Mouse (Mus musculus) heart, embryonic 12.5 days (tissue): ENCODE measurements around the gene Hist1h2ag. TPM values are rescaled to one million over a fixed set of nuclear protein-coding genes. Genes with fewer than 3 reads are reported as not detected.

ENCODE experiments used
- ATAC-seq: fragments of 200-750 bp; cut with Nextera tagmentation; 2 replicates; pipeline ENCODE4 v1.8.0; 2017; ENCODE audit warnings: moderate TSS enrichment, moderate library complexity; ENCODE audit not compliant: insufficient number of reproducible peaks, low FRiP score
- H3K27ac ChIP-seq: fragments of 300-500 bp; sonication (generic); 2 replicates; pipeline ENCODE4 v1.5.1; 2016; ENCODE audit warnings: mild to moderate bottlenecking, moderate library complexity; ENCODE audit not compliant: poor library complexity, severe bottlenecking
- H3K27me3 ChIP-seq: fragments of 300-500 bp; sonication (generic); replicated peaks from 2 replicates; pipeline ENCODE4 v1.6.1; 2016; ENCODE audit warnings: mild to moderate bottlenecking, moderate library complexity
- H3K36me3 ChIP-seq: fragments of 300-500 bp; sonication (generic); 2 replicates; pipeline ENCODE4 v1.6.1; 2016; ENCODE audit warnings: mild to moderate bottlenecking, moderate library complexity
- H3K4me1 ChIP-seq: fragments of 300-500 bp; sonication (generic); replicated peaks from 2 replicates; pipeline ENCODE4 v1.6.1; 2016; ENCODE audit warnings: mild to moderate bottlenecking
- H3K4me2 ChIP-seq: fragments of 300-500 bp; sonication (generic); 2 replicates; pipeline ENCODE4 v1.6.1; 2016; ENCODE audit warnings: mild to moderate bottlenecking, moderate library complexity
- H3K4me3 ChIP-seq: fragments of 300-500 bp; sonication (generic); 2 replicates; pipeline ENCODE4 v1.5.1; 2016; ENCODE audit warnings: mild to moderate bottlenecking
- H3K9ac ChIP-seq: fragments of 300-500 bp; sonication (generic); 2 replicates; pipeline ENCODE4 v1.6.1; 2016; ENCODE audit warnings: mild to moderate bottlenecking, moderate library complexity
- H3K9me3 ChIP-seq: fragments of 300-500 bp; sonication (generic); replicated peaks from 2 replicates; pipeline ENCODE4 v1.6.1; 2016; ENCODE audit warnings: mild to moderate bottlenecking, moderate library complexity
- WGBS: fragments of 180-500 bp; shearing (Covaris S2); methylation state at CpG from one replicate; pipeline ENCODE4 v1.1.7; 2016; 5-methylcytosine and 5-hydroxymethylcytosine counted together
- microRNA-seq: library from miRNA; unstranded; fragments of <30 nt; microRNA quantifications from one replicate; pipeline ENCODE4, GENCODE M21; 2017
- polyA plus RNA-seq: library from polyadenylated mRNA; unstranded; fragments of >200 nt; fragmentation: Nextera tagmentation; extraction: Ambion mirVana; gene quantifications from 2 replicates; pipeline ENCODE4 v1.2.1, GENCODE M21; 2016

Gene Hist1h2ag
- polyA plus RNA-seq, 1 experiment from 2014 or later: 14.5 TPM

GRCm38 (mm10) chr13:21995331-21995914 is 47.3 kb downstream of the Hist1h2ag start:
- Histone ChIP-seq H3K27ac (no peak overlapping the region), H3K27me3 (peaks cover 36% of the 10 kb centered on the region), H3K9ac (peak overlapping the region; percentile 63; the same call in 1 of the 2 replicates), H3K4me1 (peaks cover 6% of the 10 kb centered on the region; the same call in 1 of the 2 replicates), H3K9me3 (0 out of 2 replicates have a peak, but pooled peaks cover 7% of the 10 kb centered on the region), H3K4me2 (peak overlapping the region; percentile 81), H3K4me3 (peak overlapping the region; percentile 54), H3K36me3 (no peaks in the 10 kb centered on the region)
- WGBS: under 1% methylated on average over 21 of the region's 21 CpGs
- no peak for ATAC-seq

GRCm38 (mm10) chr13:21994896-21995295 is 47.8 kb downstream of the Hist1h2ag start:
- H3K4me2 ChIP-seq: peak overlapping the region; percentile 81
- ATAC-seq: no peak
- 0 out of 2 replicates have a peak, but pooled peaks cover 7% of the 10 kb centered on the region for H3K9me3 ChIP-seq
- H3K27ac ChIP-seq: no peak overlapping the region
- peaks cover 6% of the 10 kb centered on the region; the same call in 1 of the 2 replicates for H3K4me1 ChIP-seq
- peaks cover 32% of the 10 kb centered on the region for H3K27me3 ChIP-seq
- no peaks in the 10 kb centered on the region for H3K36me3 ChIP-seq
- H3K4me3 ChIP-seq: peak overlapping the region; percentile 54
- H3K9ac ChIP-seq: peak overlapping the region; percentile 63; the same call in 1 of the 2 replicates
- 4% methylated on average over 8 of the region's 8 CpGs for WGBS

- ATAC-seq: no peak
- Histone ChIP-seq H3K36me3 (no peaks in the 10 kb centered on the region), H3K4me1 (peaks cover 6% of the 10 kb centered on the region; the same call in 1 of the 2 replicates), H3K9ac (no peak overlapping the region), H3K4me3 (peak overlapping the region; percentile 32), H3K9me3 (0 out of 2 replicates have a peak, but pooled peaks cover 7% of the 10 kb centered on the region), H3K27ac (no peak overlapping the region), H3K27me3 (peaks cover 25% of the 10 kb centered on the region), H3K4me2 (peak overlapping the region; percentile 56)
- WGBS: 1% methylated on average over 22 of the region's 22 CpGs
Observed at GRCm38 (mm10) chr13:21993957-21994738, 48.6 kb downstream of the Hist1h2ag start.

GRCm38 (mm10) chr13:21992550-21992949 is 50.2 kb downstream of the Hist1h2ag start:
- H3K9ac ChIP-seq: no peak overlapping the region

More at GRCm38 (mm10) chr13:21992550-21992949, 50.2 kb downstream of the Hist1h2ag start:
- Histone ChIP-seq H3K4me3 (no peak overlapping the region), H3K27me3 (peaks cover 9% of the 10 kb centered on the region), H3K9me3 (0 out of 2 replicates have a peak, but pooled peaks cover 7% of the 10 kb centered on the region), H3K36me3 (no peaks in the 10 kb centered on the region), H3K4me2 (no peak overlapping the region), H3K4me1 (peaks cover 6% of the 10 kb centered on the region; the same call in 1 of the 2 replicates), H3K27ac (no peak overlapping the region)
- 64% methylated on average over 5 of the region's 5 CpGs for WGBS
- no peak for ATAC-seq

Small RNA genes lying within 50 kb of the gene (microRNA-seq; reads per million reads assigned to microRNA genes)
- gene Gm26300 (not detected), gene Gm44390 (not detected), gene Gm44486 (not detected)

Other genes with a start within 250 kb of the Hist1h2ag start
- 8.4 and 12.7 TPM in 2 replicates for gene Hist1h2bq, start 232.7 kb downstream of the Hist1h2ag start, polyA plus RNA-seq
- gene Hist1h2ao, start 232.5 kb downstream of the Hist1h2ag start, polyA plus RNA-seq: 2.6 TPM in 1 of 2 replicates, not detected in the other
- gene Hist1h4m, start 231.2 kb downstream of the Hist1h2ag start, polyA plus RNA-seq: not detected in 2 replicates
- gene Hist1h4n, start 210.7 kb downstream of the Hist1h2ag start, polyA plus RNA-seq: 8.4 and 15.5 TPM in 2 replicates
- 2,122 and 2,141 TPM in 2 replicates for gene Hist1h2ap, start 209.4 kb downstream of the Hist1h2ag start, polyA plus RNA-seq
- 8.1 and 12.8 TPM in 2 replicates for gene Hist1h2br, start 209.2 kb downstream of the Hist1h2ag start, polyA plus RNA-seq
- 7.5 and 8.3 TPM in 2 replicates for gene Zfp184, start 97.8 kb downstream of the Hist1h2ag start, polyA plus RNA-seq
- gene Pom121l2, start 61.8 kb downstream of the Hist1h2ag start, polyA plus RNA-seq: 0.13 and 0.14 TPM in 2 replicates
- 0.17 and 0.28 TPM in 2 replicates for gene Prss16, start 33.2 kb downstream of the Hist1h2ag start, polyA plus RNA-seq
- gene Hist1h2ah, start 7.4 kb downstream of the Hist1h2ag start, polyA plus RNA-seq: 3.7 and 5.0 TPM in 2 replicates
- gene Hist1h2bk, start 7.1 kb downstream of the Hist1h2ag start, polyA plus RNA-seq: 2.3 and 3.6 TPM in 2 replicates
- 10.4 and 12.2 TPM in 2 replicates for gene Hist1h4i, start 1.6 kb downstream of the Hist1h2ag start, polyA plus RNA-seq
- gene Hist1h2bj, start 270 bp upstream of the Hist1h2ag start, polyA plus RNA-seq: 3.4 and 6.2 TPM in 2 replicates
- gene Vmn1r188, start 41.5 kb upstream of the Hist1h2ag start, polyA plus RNA-seq: not detected in 2 replicates
- gene Vmn1r189, start 62.9 kb upstream of the Hist1h2ag start, polyA plus RNA-seq: not detected in 2 replicates
- not detected in 2 replicates for gene Vmn1r191, start 141.0 kb upstream of the Hist1h2ag start, polyA plus RNA-seq
- gene Vmn1r192, start 148.2 kb upstream of the Hist1h2ag start, polyA plus RNA-seq: not detected in 2 replicates
- gene Vmn1r193, start 180.2 kb upstream of the Hist1h2ag start, polyA plus RNA-seq: not detected in 2 replicates
- gene Vmn1r194, start 201.3 kb upstream of the Hist1h2ag start, polyA plus RNA-seq: not detected in 2 replicates
- gene Vmn1r195, start 227.6 kb upstream of the Hist1h2ag start, polyA plus RNA-seq: not detected in 2 replicates
- not detected in 2 replicates for gene Vmn1r196, start 247.0 kb upstream of the Hist1h2ag start, polyA plus RNA-seq